Mouse (Mus musculus): ENCODE measurements at regions not wholly inside any gene's neighbourhood (a gene's known extent, or its start where the extent isn't known, plus 50 kb on each side); places are given as distances from the start of the nearest gene placed in this dataset.

- TF ChIP-seq KAT2A (conservative IDR thresholded peaks at IDR 0.05; ENCODE audit: low read depth, low read length) = no peak
- TF ChIP-seq NELFE (IDR thresholded peaks at IDR 0.05; ENCODE audit: low read depth, low read length) = no peak
- no peak for TF ChIP-seq RCOR1 (IDR thresholded peaks at IDR 0.05; ENCODE audit: low read depth, low read length)
- no peak for TF ChIP-seq TCF12 (IDR thresholded peaks at IDR 0.05; ENCODE audit: low read depth, low read length)
Measured at GRCm38 (mm10) chr4:33600805-33601204, 290.7 kb downstream of the Rngtt start.
